ENCODE assay signal across 8 mouse cellular contexts in genomic region chr3:84731403-84732015, GRCm38 (mm10).
DNase-seq lines count a peak whose midpoint lies in the region; ATAC-seq and TF ChIP-seq lines count a peak whose summit lies in the region.

No protein-coding gene starts in this region.

- H3K4me1 ChIP-seq in liver, embryonic 14.5 days (replicated peaks; ENCODE audit: control insufficient read depth in 2 of 2, insufficient read depth in 2 of 2, low read length in 1 of 2) = 0 out of 4 replicates have a peak, but pooled peaks cover 0 to 1% of the 10 kb centered on the region in 2 experiments

- no peak for ATAC-seq in liver, embryonic 14.5 days (ENCODE audit: insufficient read depth)

- H3K9me3 ChIP-seq in liver, embryonic 14.5 days (ENCODE audit: control insufficient read depth, low read length) = no peaks in the 10 kb centered on the region

- H3K4me3 ChIP-seq in liver, embryonic 14.5 days (ENCODE audit: insufficient read depth in 1 of 2, low read depth in 2 of 2, low read length in 2 of 2) = no peak overlapping the region

- intact Hi-C loops in heart, postnatal 10 days (cut with DNase I) = no loop called here

- peaks cover 6% of the 10 kb centered on the region for H3K27me3 ChIP-seq in liver, embryonic 14.5 days (ENCODE audit: control insufficient read depth, insufficient read depth, low read length)

- H3K27ac ChIP-seq in liver, embryonic 14.5 days = no peak overlapping the region

- peak overlapping the region; percentile 42 for H3K4me2 ChIP-seq in liver, embryonic 14.5 days (ENCODE audit: low read depth)

- H3K9ac ChIP-seq in liver, embryonic 14.5 days (replicated peaks) = no peak overlapping the region

- peak; percentile 31 for DNase-seq in heart, adult 11 months
- no peak for DNase-seq in heart, postnatal 10 days
- peak; percentile 64 to 73 for DNase-seq in thymus, postnatal 10 days (ENCODE audit: low spot score in 2 of 2)
- no peak for DNase-seq in thymus, postnatal 0 days (ENCODE audit: low spot score)
- DNase-seq in liver, embryonic 14.5 days (ENCODE audit: low read depth in 3 of 3, low spot score in 3 of 3) = no peak
- DNase-seq in testis, postnatal 10 days (ENCODE audit: low spot score) = no peak
- DNase-seq in spleen, postnatal 14 days (ENCODE audit: low spot score in 2 of 2) = no peak
- DNase-seq in ovary, postnatal 36 days (ENCODE audit: low spot score) = no peak

- TF ChIP-seq EP300 in liver, embryonic 14.5 days (IDR thresholded peaks at IDR 0.05; ENCODE audit: low read depth) = no peak

- H3K36me3 ChIP-seq in liver, embryonic 14.5 days (replicated peaks; ENCODE audit: control insufficient read depth, insufficient read depth, low read depth) = no peaks in the 10 kb centered on the region

- WGBS in liver, embryonic 14.5 days (ENCODE audit: insufficient replicate concordance) = 22% methylated on average over 9 of the region's 9 CpGs

- no peak for TF ChIP-seq CTCF in liver, embryonic 14.5 days (IDR thresholded peaks at IDR 0.05; ENCODE audit: low read depth)

Comparison
In these comparisons a context has a peak if more than half of its experiments do, and no peak if none do; other contexts are left out.
1. DNase-seq: peak in heart, adult 11 months (single experiment) and thymus, postnatal 10 days (2 of 2); none in heart, postnatal 10 days (0 of 2), thymus, postnatal 0 days (single experiment), liver, embryonic 14.5 days (0 of 3), testis, postnatal 10 days (single experiment), spleen, postnatal 14 days (0 of 2) and ovary, postnatal 36 days (single experiment).